Mouse (Mus musculus): Measurements from ENCODE around the gene Gm13272. TPM values are rescaled to one million over a fixed set of nuclear protein-coding genes. Genes with fewer than 3 reads are reported as not detected.
"Not testable (repeated sequence)": the region's sequence is repeated elsewhere in the genome, so short reads cannot be mapped to it uniquely, and the experiment has no call there.

The Gm13272 gene
- polyA plus RNA-seq, 1 experiment from 2014 or later, result not detected

- not testable (repeated sequence) for ATAC-seq; H3K27me3 ChIP-seq (replicated peaks); H3K9me3 ChIP-seq; H3K9ac ChIP-seq; H3K4me1 ChIP-seq (replicated peaks); H3K36me3 ChIP-seq
- H3K4me2 ChIP-seq (replicated peaks), result peak overlapping the region; percentile 49
- WGBS, result 0% methylated on average over 23 of the region's 28 CpGs
- peak overlapping the region; percentile 77 for H3K27ac ChIP-seq
- H3K4me3 ChIP-seq (replicated peaks), result peak overlapping the region; percentile 29
Observed at GRCm38 (mm10) chr4:88760431-88760830, 19.2 kb upstream of the Gm13272 start.

DNA sequence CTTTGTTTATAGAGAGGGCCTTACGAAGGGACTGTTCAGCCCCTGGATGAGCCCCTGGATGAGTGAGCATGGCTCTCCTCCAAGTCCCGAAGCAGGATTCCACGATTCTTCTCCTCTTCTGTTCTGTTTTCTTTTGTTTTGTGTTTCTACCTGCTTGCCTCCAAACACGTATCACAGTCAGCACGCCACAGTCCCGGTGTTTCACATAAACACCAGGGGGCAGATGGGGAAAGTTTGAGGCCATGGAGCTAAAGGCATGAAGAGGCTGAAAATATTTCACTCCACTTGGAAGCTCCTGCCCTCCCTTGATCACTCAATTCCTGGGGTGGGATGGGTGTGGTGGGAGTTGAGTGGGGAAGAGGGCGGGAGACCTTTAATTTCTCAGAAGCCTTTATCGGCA lies 17.9 kb upstream of the Gm13272 start:
- H3K27me3 ChIP-seq (replicated peaks); H3K27ac ChIP-seq; H3K36me3 ChIP-seq; H3K4me1 ChIP-seq (replicated peaks); H3K4me2 ChIP-seq (replicated peaks); H3K9me3 ChIP-seq; H3K4me3 ChIP-seq (replicated peaks); H3K9ac ChIP-seq; ATAC-seq: not testable (repeated sequence)
- WGBS, result 66% methylated on average over 6 of the region's 8 CpGs

- H3K4me3 ChIP-seq (replicated peaks); H3K9me3 ChIP-seq; ATAC-seq; H3K9ac ChIP-seq; H3K27me3 ChIP-seq (replicated peaks); H3K4me1 ChIP-seq (replicated peaks); H3K4me2 ChIP-seq (replicated peaks); H3K36me3 ChIP-seq; H3K27ac ChIP-seq: not testable (repeated sequence)
- WGBS, result 54% methylated on average over 9 of the region's 9 CpGs
Observed at GRCm38 (mm10) chr4:88762341-88762740, 17.3 kb upstream of the Gm13272 start.

DNA sequence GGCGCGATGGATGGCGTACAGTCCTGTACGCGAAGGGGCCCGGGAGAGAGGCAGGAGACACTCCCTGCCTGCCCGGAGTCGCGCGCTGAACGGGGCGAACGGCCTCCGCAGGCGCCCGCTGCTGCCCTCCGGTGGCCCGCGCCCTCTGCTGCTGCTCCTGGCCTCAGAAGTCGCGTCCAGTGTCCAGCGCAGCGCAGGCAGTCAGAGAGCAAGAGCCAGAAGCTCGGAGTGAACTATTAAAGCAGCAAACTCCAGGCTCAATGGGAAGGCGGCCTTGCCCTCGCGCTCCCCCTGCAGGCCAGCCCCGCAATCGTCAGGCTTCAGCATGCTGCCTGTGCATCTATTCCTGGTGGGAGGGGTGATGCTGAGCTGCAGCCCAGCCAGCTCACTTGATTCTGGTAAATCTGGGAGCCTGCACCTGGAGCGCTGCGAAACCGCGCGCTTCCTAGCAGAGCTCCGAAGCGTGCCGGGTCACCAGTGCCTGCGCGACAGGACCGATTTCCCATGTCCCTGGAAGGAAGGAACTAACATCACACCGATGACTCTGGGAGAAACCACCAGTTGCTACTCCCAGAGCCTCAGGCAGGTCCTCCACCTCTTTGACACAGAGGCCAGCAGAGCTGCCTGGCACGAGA lies 16.1 kb upstream of the Gm13272 start:
- not testable (repeated sequence) for H3K9me3 ChIP-seq; H3K27me3 ChIP-seq (replicated peaks); H3K4me1 ChIP-seq (replicated peaks); ATAC-seq; H3K36me3 ChIP-seq; H3K9ac ChIP-seq
- Histone ChIP-seq H3K4me3 (replicated peaks) (peak overlapping the region; percentile 35), H3K27ac (peak overlapping the region; percentile 68; the same call in 1 of the 2 replicates), H3K4me2 (replicated peaks) (peak overlapping the region; percentile 61)
- WGBS, result 2% methylated on average over 41 of the region's 42 CpGs

DNA sequence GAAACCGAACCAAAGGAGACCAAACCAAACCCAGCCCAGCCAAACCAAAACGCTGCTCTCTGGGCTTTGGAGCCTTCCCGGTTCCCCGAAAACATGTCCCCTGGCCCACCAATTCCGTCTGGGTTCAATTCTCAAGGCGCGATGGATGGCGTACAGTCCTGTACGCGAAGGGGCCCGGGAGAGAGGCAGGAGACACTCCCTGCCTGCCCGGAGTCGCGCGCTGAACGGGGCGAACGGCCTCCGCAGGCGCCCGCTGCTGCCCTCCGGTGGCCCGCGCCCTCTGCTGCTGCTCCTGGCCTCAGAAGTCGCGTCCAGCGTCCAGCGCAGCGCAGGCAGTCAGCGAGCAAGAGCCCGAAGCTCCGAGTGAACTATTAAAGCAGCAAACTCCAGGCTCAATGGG lies 6.1 kb upstream of the Gm13272 start, which contains the start of gene Gm13290:
Gene Gm13290 (plus strand): TSS at position 301 of the 400 bp plus-strand sequence.
- not testable (repeated sequence) for H3K27me3 ChIP-seq (replicated peaks); H3K9ac ChIP-seq; H3K27ac ChIP-seq; H3K9me3 ChIP-seq; H3K36me3 ChIP-seq; H3K4me1 ChIP-seq (replicated peaks); H3K4me2 ChIP-seq (replicated peaks); H3K4me3 ChIP-seq (replicated peaks); ATAC-seq
- WGBS, result no CpG with 5 or more reads among the region's 32 CpGs

GRCm38 (mm10) chr4:88776622-88777021 lies 3.0 kb upstream of the Gm13272 start, which contains the start of gene Gm13289:
Gene Gm13289, plus strand, starts transcription at chr4:88776922.
- not testable (repeated sequence) for H3K36me3 ChIP-seq; H3K27ac ChIP-seq; ATAC-seq; H3K9ac ChIP-seq; H3K4me1 ChIP-seq (replicated peaks); H3K27me3 ChIP-seq (replicated peaks); H3K4me3 ChIP-seq (replicated peaks); H3K9me3 ChIP-seq; H3K4me2 ChIP-seq (replicated peaks)
- no CpG with 5 or more reads among the region's 29 CpGs for WGBS

GRCm38 (mm10) chr4:88780320-88780719 lies 670 bp downstream of the Gm13272 start:
- H3K4me2 ChIP-seq (replicated peaks); ATAC-seq; H3K27me3 ChIP-seq (replicated peaks); H3K9ac ChIP-seq; H3K9me3 ChIP-seq; H3K4me3 ChIP-seq (replicated peaks); H3K36me3 ChIP-seq; H3K27ac ChIP-seq; H3K4me1 ChIP-seq (replicated peaks): not testable (repeated sequence)
- WGBS, result 54% methylated on average over 16 of the region's 18 CpGs

DNA sequence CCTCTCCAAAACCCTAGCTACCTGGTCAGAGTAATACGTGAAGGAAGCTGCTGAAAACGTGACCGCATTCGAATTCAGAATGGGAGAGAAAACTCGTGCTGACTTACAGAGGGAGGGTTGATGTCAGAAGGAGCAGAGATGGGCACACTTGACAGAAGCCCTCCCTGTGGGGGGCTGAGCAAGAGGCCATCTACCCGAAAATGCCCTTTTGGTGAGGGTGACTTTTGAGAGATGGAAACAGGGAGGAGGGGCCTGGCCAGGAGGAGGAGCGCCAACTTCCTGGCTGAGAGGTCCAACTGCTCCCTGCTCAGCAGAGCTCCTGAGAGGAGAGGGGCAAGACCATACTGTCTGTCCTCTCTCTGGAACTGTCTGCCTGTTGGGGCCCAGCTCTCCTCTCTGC lies 2.2 kb downstream of the Gm13272 start, which contains the start of gene Ifnz:
Gene Ifnz (plus strand): TSS at position 301 of the 400 bp plus-strand sequence.
- not testable (repeated sequence) for H3K9ac ChIP-seq; H3K27me3 ChIP-seq (replicated peaks); H3K9me3 ChIP-seq; H3K4me1 ChIP-seq (replicated peaks); ATAC-seq; H3K36me3 ChIP-seq; H3K27ac ChIP-seq
- H3K4me2 ChIP-seq (replicated peaks), result peak within 1 kb of the TSS; percentile 47
- 0 out of 2 replicates have a peak within 1 kb of the TSS, but pooled peaks have one; percentile 16 for H3K4me3 ChIP-seq (replicated peaks)
- WGBS, result 21% methylated on average over 4 of the region's 7 CpGs

- WGBS, result 0% methylated on average over 12 of the region's 31 CpGs
- 0 out of 2 replicates have a peak overlapping the region, but pooled peaks have one; percentile 16 for H3K4me3 ChIP-seq (replicated peaks)
- H3K9ac ChIP-seq; H3K27ac ChIP-seq; ATAC-seq; H3K4me1 ChIP-seq (replicated peaks); H3K36me3 ChIP-seq; H3K27me3 ChIP-seq (replicated peaks); H3K9me3 ChIP-seq: not testable (repeated sequence)
- peak overlapping the region; percentile 47 for H3K4me2 ChIP-seq (replicated peaks)
Observed at GRCm38 (mm10) chr4:88782335-88782734, 2.7 kb downstream of the Gm13272 start.

DNA sequence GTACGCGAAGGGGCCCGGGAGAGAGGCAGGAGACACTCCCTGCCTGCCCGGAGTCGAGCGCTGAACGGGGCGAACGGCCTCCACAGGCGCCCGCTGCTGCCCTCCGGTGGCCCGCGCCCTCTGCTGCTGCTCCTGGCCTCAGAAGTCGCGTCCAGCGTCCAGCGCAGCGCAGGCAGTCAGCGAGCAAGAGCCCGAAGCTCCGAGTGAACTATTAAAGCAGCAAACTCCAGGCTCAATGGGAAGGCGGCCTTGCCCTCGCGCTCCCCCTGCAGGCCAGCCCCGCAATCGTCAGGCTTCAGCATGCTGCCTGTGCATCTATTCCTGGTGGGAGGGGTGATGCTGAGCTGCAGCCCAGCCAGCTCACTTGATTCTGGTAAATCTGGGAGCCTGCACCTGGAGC lies 5.8 kb downstream of the Gm13272 start, which contains the start of gene Gm13276:
Gene Gm13276 (plus strand): TSS at position 301 of the 400 bp plus-strand sequence.
- WGBS, result no CpG with 5 or more reads among the region's 27 CpGs
- H3K4me1 ChIP-seq (replicated peaks); ATAC-seq; H3K9me3 ChIP-seq; H3K9ac ChIP-seq; H3K36me3 ChIP-seq; H3K4me3 ChIP-seq (replicated peaks); H3K27ac ChIP-seq; H3K4me2 ChIP-seq (replicated peaks); H3K27me3 ChIP-seq (replicated peaks): not testable (repeated sequence)

- H3K36me3 ChIP-seq; H3K4me1 ChIP-seq (replicated peaks); H3K9me3 ChIP-seq; ATAC-seq; H3K4me2 ChIP-seq (replicated peaks); H3K27ac ChIP-seq; H3K4me3 ChIP-seq (replicated peaks); H3K9ac ChIP-seq; H3K27me3 ChIP-seq (replicated peaks): not testable (repeated sequence)
- 0% methylated on average over 3 of the region's 28 CpGs for WGBS
Observed at GRCm38 (mm10) chr4:88788402-88788801, 8.8 kb downstream of the Gm13272 start, which contains the start of gene Gm13277. Gene Gm13277, plus strand, starts transcription at chr4:88788632.

DNA sequence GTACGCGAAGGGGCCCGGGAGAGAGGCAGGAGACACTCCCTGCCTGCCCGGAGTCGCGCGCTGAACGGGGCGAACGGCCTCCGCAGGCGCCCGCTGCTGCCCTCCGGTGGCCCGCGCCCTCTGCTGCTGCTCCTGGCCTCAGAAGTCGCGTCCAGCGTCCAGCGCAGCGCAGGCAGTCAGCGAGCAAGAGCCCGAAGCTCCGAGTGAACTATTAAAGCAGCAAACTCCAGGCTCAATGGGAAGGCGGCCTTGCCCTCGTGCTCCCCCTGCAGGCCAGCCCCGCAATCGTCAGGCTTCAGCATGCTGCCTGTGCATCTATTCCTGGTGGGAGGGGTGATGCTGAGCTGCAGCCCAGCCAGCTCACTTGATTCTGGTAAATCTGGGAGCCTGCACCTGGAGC lies 11.6 kb downstream of the Gm13272 start, which contains the start of gene Gm13278:
Gene Gm13278 (plus strand): TSS at position 301 of the 400 bp plus-strand sequence.
- not testable (repeated sequence) for H3K27me3 ChIP-seq (replicated peaks); H3K27ac ChIP-seq; H3K9ac ChIP-seq; ATAC-seq; H3K36me3 ChIP-seq; H3K9me3 ChIP-seq; H3K4me2 ChIP-seq (replicated peaks); H3K4me1 ChIP-seq (replicated peaks); H3K4me3 ChIP-seq (replicated peaks)
- no CpG with 5 or more reads among the region's 28 CpGs for WGBS
